Mouse (Mus musculus) lung, adult 2 months (tissue): ENCODE data around the gene Cenph.
"Not testable (repeated sequence)": the region's sequence is repeated elsewhere in the genome, so short reads cannot be mapped to it uniquely, and the experiment has no call there.

Experiments used
- CTCF ChIP-seq: fragments of 200-500 bp; IDR thresholded peaks from 2 replicates; pipeline ENCODE4 v1.5.1; 2011; ENCODE audit warnings: mild to moderate bottlenecking, low read length, control low read depth; ENCODE audit not compliant: insufficient read depth
- POLR2A ChIP-seq: fragments of 200-500 bp; IDR thresholded peaks from 2 replicates; pipeline ENCODE4 v1.6.1; 2011; ENCODE audit warnings: low read depth, mild to moderate bottlenecking, control low read depth, low read length, borderline replicate concordance; ENCODE audit errors: extremely low read depth

GRCm38 (mm10) chr13:100788057-100788456 is 12.4 kb upstream of the Cenph start:
- not testable (repeated sequence) for TF ChIP-seq POLR2A, CTCF
